Mouse (Mus musculus) yolk sac, embryonic 10.5 days (tissue): ENCODE results near the gene Scgb1c1.

Experiments
- DNase-seq: peaks from one replicate; pipeline ENCODE4 v3.0.0-alpha.2; 2017; ENCODE audit warnings: low spot score

Gene Scgb1c1

DNA sequence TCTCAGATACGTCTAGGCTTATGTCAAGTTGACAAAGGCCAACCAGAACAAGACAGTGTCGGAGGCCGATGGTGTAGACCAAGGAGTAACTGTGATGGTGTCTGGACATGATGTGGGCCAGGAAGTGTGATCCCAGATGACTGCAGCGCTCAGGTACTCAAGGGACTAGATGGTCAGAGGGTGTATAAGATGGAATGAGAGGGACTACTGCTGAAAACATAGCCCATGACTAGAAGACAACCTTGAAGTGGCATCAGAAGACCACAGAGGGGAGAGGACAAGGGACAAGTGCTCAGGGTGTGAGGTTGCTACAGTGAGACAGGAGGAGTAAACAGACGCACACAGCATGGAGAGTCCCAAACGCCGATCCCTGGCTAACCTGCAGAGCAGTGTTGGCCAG lies 1.5 kb upstream of the Scgb1c1 start:
- DNase-seq = no peak

DNA sequence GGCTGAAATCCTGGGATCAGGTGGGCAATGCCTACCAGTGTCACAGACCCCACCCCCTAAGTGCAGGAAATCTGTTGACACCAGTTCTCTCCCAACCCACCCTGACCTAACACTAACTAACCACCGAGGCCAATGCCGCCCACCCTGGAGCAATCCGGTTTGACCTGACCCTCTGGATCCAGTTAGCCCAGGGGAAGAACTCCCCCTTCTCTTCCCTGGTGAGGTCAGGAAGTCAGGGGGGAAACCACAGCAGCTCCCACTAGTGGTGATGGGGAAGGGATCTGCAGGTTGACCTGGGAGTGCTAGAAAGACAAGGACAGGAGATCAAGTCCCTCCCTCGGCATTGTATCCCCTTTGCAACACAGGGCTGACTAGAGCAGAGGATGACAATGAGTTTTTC lies 336 bp downstream of the Scgb1c1 start:
- no peak for DNase-seq

DNA sequence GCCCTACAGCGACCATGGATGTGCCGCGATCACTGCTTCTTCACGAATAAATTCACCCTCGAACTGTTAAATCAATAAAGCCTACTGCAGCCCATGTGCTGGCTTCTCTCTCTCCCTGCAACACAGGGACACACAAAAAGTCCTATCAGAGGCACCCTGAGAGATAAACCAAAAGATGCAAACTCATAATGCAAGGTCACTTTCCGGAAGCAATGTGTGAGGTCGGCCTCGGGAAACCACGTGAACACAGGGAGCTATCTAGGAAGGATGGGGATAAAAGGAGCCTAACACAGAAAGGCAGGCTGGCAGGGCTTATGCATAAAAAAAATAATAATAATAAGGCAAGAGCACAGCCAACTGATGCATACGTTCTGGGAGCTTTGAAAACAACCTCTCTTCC lies 1.3 kb downstream of the Scgb1c1 start:
- no peak for DNase-seq

DNA sequence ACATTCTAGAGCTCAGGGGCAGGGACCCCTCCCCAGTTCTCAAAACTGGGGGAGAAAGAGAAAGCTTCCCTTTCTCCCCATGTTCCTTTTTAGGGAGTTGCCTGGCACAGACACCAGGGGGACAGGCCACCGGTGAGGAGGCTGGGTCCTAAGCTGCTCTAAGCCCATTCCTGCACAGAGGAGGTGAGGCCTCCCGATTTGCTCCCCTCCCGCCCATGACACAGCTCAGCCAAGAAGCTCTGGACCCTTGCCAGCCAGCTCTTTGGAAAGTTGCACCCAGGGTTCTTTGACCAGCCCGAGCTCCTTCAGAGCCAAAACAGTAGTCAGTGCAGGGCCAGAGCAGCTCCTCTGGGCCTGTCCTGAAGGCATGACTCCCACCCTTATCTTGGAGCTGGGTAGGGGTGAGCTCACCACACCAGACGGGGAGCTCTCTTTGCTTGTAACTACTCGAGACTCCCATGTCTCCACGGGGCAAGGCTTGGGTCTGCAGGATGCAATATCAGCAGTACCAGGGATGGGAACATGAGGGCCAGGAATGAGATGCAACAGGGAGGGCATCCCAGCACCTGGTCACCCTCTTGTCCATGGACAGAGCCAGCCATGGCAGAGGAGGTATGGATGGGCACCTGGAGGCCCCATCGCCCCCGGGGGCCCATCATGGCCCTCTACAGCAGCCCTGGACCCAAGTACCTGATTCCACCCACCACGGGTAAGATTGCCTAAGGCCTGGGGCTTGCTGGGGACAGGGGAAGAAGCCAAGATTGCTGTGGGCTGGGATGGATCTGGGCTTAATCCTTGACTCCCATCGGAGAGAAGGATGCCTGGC lies 2.6 kb downstream of the Scgb1c1 start, which contains the start of gene Odf3:
TSS of gene Odf3 (plus strand) at position 51 of the 826 bp plus-strand sequence.
- DNase-seq = no peak

DNA sequence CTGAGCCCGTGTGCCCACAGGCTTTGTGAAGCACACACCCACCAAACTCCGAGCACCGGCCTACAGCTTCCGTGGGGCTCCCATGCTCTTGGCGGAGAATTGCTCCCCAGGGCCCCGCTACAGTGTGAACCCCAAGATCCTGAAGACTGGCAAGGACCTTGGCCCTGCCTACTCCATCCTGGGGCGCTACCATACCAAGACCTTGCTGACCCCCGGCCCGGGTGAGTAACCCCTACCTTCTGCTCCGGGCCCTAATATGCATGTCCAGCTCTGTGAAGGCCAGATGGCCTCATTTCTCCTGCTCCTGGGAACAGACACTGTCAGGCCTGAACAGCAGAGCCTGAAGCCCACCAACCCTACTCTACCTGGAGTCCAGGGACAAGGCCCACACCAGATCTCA lies 3.2 kb downstream of the Scgb1c1 start:
- DNase-seq = no peak

DNA sequence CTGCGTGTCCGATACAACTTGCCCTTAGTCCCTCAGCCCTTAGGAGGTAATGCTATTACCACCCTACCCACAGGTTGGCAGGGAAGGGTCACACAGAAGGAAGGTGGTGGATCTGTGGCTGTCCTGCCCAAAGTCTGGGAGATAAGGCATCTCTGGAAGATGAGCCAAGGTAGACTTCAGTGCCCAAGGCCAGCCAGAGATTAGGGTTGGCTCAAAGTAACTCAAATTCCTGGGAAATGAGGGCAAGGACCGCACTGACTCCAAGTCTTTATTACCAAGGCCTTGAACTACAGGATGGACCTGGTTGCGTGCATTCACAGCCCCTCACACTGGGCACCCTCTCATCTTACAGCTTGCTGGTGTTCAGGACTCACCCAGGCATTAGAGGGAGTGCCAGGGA lies 6.6 kb downstream of the Scgb1c1 start:
- DNase-seq = no peak

DNA sequence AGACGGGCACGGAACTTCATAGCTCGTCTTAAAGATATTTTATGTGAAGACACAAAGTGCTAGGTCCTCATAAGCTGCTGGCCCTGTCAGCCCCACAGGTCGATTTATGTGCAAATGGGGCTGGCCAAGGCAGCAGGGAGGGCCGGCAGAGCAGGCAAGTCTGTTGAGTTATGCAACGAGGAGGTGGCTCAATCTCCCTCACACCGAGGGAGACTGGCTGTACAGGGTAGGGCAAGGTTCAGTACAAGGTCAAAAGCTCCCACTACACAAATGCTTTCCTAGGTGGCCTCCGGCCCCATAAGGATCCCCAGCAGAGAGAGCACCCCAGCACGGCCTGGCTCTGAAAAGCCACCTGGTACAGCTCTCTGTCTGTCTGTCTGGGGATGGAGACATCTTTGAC lies 8.0 kb downstream of the Scgb1c1 start:
- DNase-seq = peak; percentile 53

DNA sequence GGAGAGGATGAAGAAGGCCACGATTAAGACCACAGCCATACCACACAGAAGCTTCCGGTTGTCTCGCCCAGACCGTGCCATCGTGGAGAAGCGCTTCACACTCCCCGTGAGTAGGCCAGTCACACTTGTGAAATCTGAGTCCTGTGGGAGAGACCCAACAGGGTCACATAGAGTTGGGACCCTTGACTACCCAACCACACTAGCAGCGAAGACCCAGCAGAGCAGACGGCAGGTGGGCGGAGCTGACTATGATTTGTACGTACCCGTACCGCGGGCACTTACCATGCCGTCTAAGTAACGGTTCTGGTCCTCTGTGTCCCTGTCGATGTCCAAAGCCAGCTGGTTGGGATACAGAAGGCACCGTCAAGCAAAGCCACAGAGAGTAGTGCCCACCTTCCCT lies 9.1 kb downstream of the Scgb1c1 start:
- no peak for DNase-seq

DNA sequence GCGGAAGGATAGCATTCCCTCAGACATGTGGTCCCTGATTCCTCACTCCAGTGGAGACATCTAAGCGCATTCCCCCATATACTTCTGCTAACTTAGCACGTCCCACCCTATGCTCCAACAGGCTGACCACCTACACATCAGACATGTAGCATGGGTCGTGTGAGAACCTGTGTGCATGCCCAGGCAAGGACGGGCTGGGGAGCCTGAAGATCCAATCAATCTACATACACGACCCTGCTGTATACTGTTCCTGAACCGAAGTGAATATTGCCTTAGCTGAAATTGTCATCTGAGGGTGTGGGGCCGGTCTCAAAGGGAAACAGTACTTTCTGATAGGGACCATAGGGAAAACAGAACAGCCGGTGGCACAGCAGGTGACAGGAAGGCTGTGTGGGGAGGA lies 9.8 kb downstream of the Scgb1c1 start:
- no peak for DNase-seq

DNA sequence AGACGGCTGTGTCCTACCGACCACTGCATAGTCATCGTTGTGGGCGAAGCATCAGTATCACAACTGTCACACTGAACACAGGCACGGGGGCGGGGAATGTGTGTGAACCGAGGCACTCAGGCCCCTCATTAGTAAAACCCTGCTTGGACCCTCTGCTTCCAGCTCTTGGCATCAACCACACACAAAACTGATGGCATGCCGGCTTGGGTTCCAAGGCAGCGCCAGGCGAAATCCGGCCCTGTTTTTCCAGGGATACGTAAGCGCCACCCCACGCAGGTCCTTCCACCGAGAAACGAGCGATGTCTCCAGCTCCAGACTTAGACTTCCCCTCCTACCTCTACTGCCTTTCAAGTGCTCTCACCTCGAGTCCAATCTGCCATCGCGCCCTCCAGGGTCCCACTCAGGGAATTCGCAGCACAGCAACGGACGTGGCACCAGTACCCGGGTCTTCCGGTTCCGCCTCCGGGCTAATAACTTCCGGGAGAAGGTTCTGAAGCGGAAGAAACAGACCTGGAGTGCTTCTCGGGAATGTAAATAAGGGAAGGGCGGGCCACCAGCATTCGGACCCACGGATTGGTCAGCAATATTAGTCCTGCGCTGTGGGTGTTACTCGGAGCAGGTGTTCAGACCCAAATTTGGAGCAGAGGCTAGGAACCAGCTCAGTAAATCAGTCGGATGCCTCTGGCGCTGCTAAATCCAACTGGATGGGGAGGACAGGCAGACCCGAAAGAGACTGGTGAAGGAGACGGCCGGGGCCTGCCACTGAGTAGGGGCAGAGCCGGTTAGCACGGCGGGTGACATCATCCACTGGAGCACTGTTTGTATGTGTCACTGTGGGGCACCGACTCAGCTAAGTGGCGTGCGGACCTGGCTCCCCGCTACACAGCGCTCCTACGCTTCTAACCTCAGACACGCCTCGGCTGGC lies 10.8 kb downstream of the Scgb1c1 start, which contains the start of gene Gm45785:
TSS of gene Gm45785 (minus strand) at position 472 of the 925 bp plus-strand sequence.
- DNase-seq = peak; percentile 92

DNA sequence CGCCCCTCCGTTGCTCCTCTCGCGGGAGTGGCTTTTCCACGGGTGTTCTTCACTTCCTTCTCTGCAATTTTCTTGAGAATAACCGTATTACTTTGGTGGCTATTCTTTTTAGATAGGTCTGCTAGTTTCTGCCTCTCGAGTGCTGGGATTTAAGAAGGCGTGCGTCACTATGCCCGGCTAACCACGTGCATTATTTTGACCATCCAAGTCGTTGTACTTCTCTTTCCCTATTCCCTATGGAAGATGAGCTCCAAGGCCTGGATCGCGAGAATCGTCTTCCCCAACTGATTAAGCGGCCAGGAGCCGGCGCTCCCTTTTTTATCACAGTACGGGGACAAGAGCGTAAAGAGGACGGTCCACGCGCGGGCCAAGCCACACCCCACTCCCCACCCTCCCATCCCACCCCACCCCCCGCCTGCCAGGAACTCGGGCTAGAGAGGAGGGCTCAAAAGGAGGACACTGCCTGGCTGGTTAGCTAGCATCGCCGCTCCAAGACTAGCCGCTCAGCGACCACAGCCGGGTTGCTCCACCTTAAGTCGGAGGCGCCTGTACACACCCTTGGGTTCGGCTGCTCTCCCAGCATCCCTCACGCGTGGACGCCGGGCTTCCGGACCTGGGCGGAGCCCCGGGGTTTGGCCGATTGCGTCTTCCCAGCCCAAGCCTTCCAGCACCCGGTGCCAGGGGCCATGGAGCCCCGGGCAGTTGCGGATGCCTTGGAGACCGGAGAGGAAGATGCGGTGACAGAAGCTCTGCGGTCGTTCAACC lies 11.6 kb downstream of the Scgb1c1 start, which contains the start of gene Ric8a:
TSS of gene Ric8a (plus strand) at position 173 of the 765 bp plus-strand sequence.
- DNase-seq = peak; percentile 85

DNA sequence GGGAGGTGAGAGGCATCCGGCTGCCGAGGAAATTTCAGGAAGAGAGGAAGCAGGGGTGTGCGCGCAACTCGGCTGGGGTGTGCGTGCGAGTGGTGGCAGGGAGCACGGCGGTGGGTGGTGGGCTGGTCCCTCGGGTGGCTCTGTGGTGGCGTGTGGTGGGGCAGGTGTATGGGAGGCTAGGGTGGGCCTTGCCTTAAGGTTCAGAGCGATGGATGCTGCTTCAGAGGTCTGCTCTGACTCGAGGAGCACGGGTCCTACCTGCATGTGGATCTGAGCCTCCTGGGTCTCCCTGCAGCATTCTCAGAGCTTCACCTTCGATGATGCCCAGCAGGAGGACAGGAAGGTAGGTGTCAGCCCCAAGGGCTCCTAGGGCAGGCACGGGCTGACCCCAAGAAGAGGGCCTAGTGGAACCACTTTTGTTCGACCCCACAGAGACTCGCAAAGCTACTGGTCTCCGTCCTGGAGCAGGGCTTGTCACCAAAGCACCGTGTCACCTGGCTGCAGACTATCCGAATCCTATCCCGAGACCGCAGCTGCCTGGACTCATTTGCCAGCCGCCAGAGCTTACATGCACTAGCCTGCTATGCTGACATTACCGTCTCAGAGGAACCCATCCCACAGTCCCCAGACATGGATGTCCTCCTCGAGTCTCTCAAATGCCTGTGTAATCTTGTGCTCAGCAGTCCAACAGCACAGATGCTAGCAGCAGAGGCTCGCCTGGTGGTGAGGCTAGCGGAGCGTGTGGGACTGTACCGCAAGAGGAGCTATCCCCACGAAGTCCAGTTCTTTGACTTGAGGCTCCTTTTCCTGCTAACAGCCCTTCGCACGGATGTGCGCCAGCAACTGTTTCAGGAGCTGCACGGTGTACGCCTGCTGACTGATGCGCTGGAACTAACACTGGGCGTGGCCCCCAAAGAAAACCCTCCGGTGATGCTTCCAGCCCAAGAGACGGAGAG lies 12.5 kb downstream of the Scgb1c1 start, which contains the start of gene Bet1l:
TSS of gene Bet1l (minus strand) at position 28 of the 956 bp plus-strand sequence.
- no peak for DNase-seq

DNA sequence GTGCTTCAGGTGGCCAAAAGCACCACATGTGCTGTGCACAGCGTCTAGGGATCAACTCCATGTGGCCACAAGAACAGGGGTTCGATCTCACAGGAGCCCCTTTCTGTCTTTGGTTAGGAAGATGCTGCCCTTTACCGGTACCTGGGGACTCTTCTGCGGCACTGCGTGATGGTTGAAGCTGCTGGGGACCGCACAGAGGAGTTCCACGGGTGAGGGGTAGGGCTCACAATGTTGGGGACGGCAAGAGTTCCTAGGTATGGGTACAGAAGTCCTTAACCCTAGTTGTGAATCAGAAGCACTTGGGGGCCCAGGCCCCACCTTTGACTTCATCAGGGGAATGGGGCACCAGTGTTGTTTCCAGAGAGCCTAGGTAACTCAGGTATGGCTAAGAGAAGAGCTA lies 13.4 kb downstream of the Scgb1c1 start:
- no peak for DNase-seq

DNA sequence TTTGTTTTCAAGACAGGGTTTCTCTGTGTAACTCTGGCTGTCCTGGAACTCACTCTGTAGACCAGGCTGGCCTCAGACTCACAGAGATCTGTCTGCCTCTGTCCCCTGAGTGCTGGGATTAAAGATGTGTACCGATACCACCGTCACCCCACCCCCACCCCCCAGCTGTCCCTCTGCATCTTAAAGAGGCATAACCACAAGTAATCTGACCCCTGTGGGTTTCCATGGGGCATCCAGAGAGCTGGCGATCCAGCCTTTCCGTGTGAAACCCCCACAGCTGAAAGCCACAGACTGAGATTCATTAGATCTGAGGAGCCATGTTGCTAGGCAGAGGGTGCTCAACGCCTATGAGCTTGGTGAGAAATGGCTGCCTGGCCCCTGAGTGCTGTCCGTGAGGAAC lies 14.7 kb downstream of the Scgb1c1 start:
- DNase-seq = no peak

DNA sequence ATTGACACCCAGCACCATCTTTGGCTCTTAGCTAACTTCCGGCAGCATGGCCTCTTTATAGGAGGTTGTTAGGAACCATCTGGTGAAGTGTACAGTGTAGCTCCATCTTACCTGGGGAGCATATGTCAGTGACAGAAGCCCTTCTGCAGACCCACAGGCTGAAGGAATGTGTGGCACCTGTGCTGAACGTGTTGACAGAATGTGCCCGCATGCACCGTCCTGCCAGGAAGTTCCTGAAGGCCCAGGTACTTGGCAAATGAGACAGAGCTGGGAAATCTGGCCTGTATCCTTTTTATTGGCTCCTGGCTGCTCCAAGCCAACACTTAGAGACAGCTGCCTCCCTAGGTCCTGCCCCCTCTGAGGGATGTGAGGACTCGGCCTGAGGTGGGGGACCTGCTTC lies 15.4 kb downstream of the Scgb1c1 start:
- DNase-seq = no peak

DNA sequence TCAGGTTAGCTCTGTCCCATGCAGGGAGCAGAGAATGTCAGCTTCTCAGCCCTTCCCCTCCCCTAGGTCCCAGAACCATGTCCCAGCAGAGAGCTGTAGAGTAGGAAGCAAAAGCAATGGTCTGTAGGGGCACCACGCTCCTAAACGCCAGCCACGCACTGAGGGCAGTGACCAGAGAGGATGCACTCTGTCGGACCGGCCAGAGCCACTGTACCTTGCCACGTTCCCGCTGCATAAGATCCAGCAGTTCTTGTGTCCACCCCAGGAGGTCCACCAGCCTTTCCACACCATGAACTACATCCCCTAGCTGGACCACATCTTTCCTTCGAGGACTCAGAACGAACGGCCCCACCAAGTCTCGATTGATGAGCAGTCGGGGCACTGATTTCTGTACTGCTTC lies 19.4 kb downstream of the Scgb1c1 start:
- no peak for DNase-seq

DNA sequence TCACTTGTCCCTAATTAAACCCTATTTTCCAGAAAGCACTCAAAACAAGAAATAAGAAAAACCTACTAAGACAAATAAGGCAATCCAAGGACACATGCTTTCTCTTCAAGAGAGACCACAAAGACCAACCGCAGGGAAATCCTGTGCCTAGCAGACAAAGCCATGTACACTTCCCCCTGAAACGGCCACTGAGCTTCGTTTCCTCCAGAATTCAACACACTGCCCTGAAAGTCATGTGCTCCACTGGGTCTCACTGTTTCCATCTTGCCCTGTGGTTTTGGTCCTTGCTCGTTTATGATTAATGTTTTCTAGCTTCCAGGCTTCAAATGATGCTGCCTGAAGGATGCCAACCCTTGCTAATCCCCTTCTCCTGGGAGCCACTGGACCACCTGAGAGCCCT lies 28.9 kb downstream of the Scgb1c1 start:
- no peak for DNase-seq

DNA sequence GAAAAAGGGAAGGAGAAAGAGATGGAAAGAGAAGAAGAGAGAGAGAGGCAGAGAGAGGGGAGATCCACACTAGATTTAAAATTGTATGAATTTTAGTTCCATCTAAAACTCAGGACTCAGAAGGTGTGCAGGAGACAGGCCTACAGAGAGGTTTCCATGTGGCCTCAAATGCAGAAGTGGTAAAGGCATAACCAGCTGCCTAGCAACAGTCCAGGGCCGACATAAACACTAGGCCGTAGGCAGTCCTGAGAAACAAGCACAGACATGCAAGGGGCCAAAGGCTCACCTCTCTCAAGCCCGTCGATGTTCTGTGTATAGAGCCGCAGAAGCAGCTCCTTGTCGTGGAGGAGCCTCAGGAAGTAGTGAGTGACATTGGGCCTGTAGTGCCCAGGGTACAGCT lies 32.0 kb downstream of the Scgb1c1 start:
- no peak for DNase-seq

DNA sequence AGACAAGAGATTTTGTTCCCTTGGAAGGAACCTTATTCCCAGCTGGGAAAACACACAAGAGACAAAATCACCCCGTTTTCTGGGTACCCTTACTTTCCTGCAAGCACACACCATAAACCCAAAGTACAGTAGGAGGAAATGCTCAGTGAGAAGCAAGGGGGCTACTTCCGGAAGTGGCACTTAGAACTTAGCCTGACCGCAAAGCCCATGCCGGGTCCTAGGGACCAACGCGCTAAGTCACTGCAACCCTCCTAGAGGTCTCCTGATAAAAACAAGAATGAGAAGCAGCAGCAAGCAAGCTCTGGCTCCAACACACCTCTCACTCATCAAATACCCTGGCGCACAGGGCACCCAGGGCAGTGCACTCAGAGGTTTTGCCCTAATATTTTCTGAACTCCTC lies 34.0 kb downstream of the Scgb1c1 start:
- DNase-seq = no peak

DNA sequence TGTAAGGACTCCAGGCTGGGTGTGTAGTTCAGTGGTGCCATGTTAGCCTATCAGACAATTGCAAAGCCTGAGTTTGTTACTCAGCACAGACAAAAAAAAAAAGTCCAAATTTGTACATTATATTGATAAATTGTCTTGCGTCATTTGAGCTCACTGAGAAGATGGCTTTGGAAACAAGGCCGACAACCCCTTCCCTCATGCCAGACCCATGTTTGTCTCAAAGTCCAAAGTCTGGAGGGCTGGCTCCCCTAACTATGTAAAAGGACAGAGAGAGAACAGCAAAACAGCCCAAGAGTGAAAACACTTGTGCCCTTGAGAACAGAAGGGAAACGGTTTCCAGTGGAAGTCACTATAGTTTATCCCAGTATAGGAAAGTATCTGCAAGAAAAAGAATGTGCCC lies 35.1 kb downstream of the Scgb1c1 start:
- peak; percentile 26 for DNase-seq
